Mouse (Mus musculus) hindbrain, embryonic 16.5 days (tissue): Measurements from ENCODE around the gene Aacs. TPM values are rescaled to one million over a fixed set of nuclear protein-coding genes. Genes with fewer than 3 reads are reported as not detected.

Experiments
- ATAC-seq: fragments of 200-750 bp; cut with Nextera tagmentation; 2 replicates; pipeline ENCODE4 v1.8.0; 2017; ENCODE audit warnings: moderate TSS enrichment, moderate library complexity
- H3K27ac ChIP-seq: fragments of 300-500 bp; sonication (generic); 2 replicates; pipeline ENCODE4 v1.5.1; 2014; ENCODE audit warnings: low read depth, mild to moderate bottlenecking, control low read depth, low read length, moderate library complexity
- H3K27me3 ChIP-seq: fragments of 300-500 bp; sonication (generic); replicated peaks from 2 replicates; pipeline ENCODE4 v1.6.1; 2014; ENCODE audit warnings: low read length; ENCODE audit not compliant: control insufficient read depth, insufficient read depth
- H3K36me3 ChIP-seq: fragments of 300-500 bp; sonication (generic); 2 replicates; pipeline ENCODE4 v1.6.1; 2014; ENCODE audit warnings: mild to moderate bottlenecking, low read length, moderate library complexity, mixed read lengths; ENCODE audit not compliant: control insufficient read depth, insufficient read depth
- H3K4me1 ChIP-seq: fragments of 300-500 bp; sonication (generic); 2 replicates; pipeline ENCODE4 v1.6.1; 2014; ENCODE audit warnings: low read depth, low read length; ENCODE audit not compliant: control insufficient read depth, insufficient read depth
- H3K4me2 ChIP-seq: fragments of 300-500 bp; sonication (generic); 2 replicates; pipeline ENCODE4 v1.6.1; 2014; ENCODE audit warnings: mild to moderate bottlenecking, low read length, control low read depth, moderate library complexity
- H3K4me3 ChIP-seq: fragments of 300-500 bp; sonication (generic); 2 replicates; pipeline ENCODE4 v1.5.1; 2014; ENCODE audit warnings: mild to moderate bottlenecking, low read length, control low read depth, moderate library complexity
- H3K9ac ChIP-seq: fragments of 300-500 bp; sonication (generic); 2 replicates; pipeline ENCODE4 v1.6.1; 2014; ENCODE audit warnings: low read depth, mild to moderate bottlenecking, control low read depth, low read length, moderate library complexity
- H3K9me3 ChIP-seq: fragments of 300-500 bp; sonication (generic); 2 replicates; pipeline ENCODE4 v1.6.1; 2014; ENCODE audit warnings: mild to moderate bottlenecking, low read length, moderate library complexity; ENCODE audit not compliant: control insufficient read depth
- WGBS: fragments of 180-500 bp; shearing (Covaris S2); extraction: QIAGEN DNeasy Blood & Tissue Kit; methylation state at CpG from one replicate; pipeline ENCODE4 v1.1.7; 2014; 5-methylcytosine and 5-hydroxymethylcytosine counted together
- microRNA-seq: library from miRNA; unstranded; fragments of <30 nt; microRNA quantifications from one replicate; pipeline ENCODE4, GENCODE M21; 2017
- polyA plus RNA-seq: library from polyadenylated mRNA; unstranded; fragments of >200 nt; fragmentation: Nextera tagmentation; extraction: Ambion mirVana; gene quantifications from 2 replicates; pipeline ENCODE4 v1.2.1, GENCODE M21; 2015

Aacs gene
- polyA plus RNA-seq, 1 experiment from 2014 or later = 123 TPM

DNA sequence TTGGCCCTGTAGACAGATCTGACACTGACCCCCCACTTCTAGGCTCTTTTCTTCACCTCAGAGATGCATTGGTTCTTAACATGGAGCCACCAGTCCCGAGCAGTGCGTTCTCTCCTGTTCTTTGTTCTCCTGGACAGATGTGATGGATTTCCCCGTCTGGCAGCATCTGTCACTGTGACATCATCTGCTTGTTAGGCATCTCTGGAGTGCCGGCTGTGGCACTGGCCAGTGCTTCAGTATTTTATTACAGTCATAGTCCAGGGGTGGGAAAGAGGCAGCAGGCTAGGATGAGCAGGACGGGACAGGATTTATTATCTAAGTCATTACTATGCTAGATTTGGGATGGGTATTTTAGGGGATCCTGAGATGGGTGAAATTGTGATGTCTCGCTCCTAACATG, 87.9 kb downstream of the Aacs start:
- H3K9me3 ChIP-seq = no peaks in the 10 kb centered on the region
- H3K27ac ChIP-seq = no peak overlapping the region
- no peak overlapping the region for H3K9ac ChIP-seq
- no peak overlapping the region for H3K4me3 ChIP-seq
- H3K4me1 ChIP-seq = no peaks in the 10 kb centered on the region
- no peak overlapping the region for H3K4me2 ChIP-seq
- ATAC-seq = no peak
- no peaks in the 10 kb centered on the region for H3K36me3 ChIP-seq
- no peaks in the 10 kb centered on the region for H3K27me3 ChIP-seq
- WGBS = 42% methylated on average over 6 of the region's 6 CpGs

DNA sequence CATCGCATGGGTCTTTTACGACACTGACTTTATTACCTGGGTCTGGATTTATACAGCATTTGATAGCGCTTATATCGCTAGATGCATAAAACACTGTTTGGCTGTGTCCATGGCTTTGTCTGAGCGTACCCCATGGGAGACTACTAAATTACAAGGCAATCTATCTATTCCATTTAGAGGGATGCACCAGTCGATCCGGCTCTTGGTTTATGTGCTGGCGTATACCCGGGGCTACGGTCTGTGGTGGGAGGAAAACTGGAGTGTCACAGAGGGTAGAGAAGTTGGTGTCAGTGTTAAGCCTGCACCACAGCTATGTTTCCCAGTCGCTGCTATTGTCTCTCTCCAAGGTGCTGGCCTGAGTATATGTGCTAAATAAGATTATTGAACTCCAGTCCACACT, 90.1 kb downstream of the Aacs start:
- Histone ChIP-seq H3K4me1 (no peaks in the 10 kb centered on the region), H3K27me3 (no peaks in the 10 kb centered on the region), H3K9ac (no peak overlapping the region), H3K4me2 (no peak overlapping the region), H3K27ac (no peak overlapping the region), H3K4me3 (no peak overlapping the region), H3K36me3 (no peaks in the 10 kb centered on the region), H3K9me3 (no peaks in the 10 kb centered on the region)
- ATAC-seq = no peak
- 58% methylated on average over 11 of the region's 11 CpGs for WGBS

Small RNAs within 50 kb of the gene (microRNA-seq; reads per million reads assigned to microRNA genes)
- not detected for gene Gm27551

Other genes with a start within 250 kb of the Aacs start
- gene Scarb1, start 134.7 kb upstream of the Aacs start, polyA plus RNA-seq = 55.3 and 62.6 TPM in 2 replicates
- gene Gm10382, start 86.5 kb upstream of the Aacs start, polyA plus RNA-seq = 0.45 and 0.55 TPM in 2 replicates
- gene Ubc, start 85.6 kb upstream of the Aacs start, polyA plus RNA-seq = 1,508 and 1,522 TPM in 2 replicates
- gene Dhx37, start 41.7 kb upstream of the Aacs start, polyA plus RNA-seq = 10.2 and 12.0 TPM in 2 replicates
- gene Bri3bp, start 34.2 kb upstream of the Aacs start, polyA plus RNA-seq = 40.2 and 42.5 TPM in 2 replicates
- gene Tmem132b, start 56.0 kb downstream of the Aacs start, polyA plus RNA-seq = 3.9 and 4.2 TPM in 2 replicates